Comparison of ENCODE assay signal across 8 mouse cellular contexts in genomic region chr17:51811911-51812260, GRCm38 (mm10). TPM values are rescaled to one million over a fixed set of nuclear protein-coding genes. Genes with fewer than 3 reads are reported as not detected.
DNase-seq lines count a peak whose midpoint lies in the region; ATAC-seq and TF ChIP-seq lines count a peak whose summit lies in the region.

No protein-coding gene starts in this region.

- H3K36me3 ChIP-seq in embryonic facial prominence, embryonic 15.5 days: no peaks in the 10 kb centered on the region
- no peaks in the 10 kb centered on the region for H3K36me3 ChIP-seq in limb, embryonic 14.5 days (ENCODE audit: control insufficient read depth, insufficient read depth, low read length)
- H3K36me3 ChIP-seq in splenic B cell, adult 2 months (ENCODE audit: control insufficient read depth, insufficient read depth, low read length, poor library complexity, severe bottlenecking): peaks cover 3% of the 10 kb centered on the region

- H3K4me1 ChIP-seq in embryonic facial prominence, embryonic 15.5 days: no peaks in the 10 kb centered on the region
- H3K4me1 ChIP-seq in limb, embryonic 14.5 days (ENCODE audit: control insufficient read depth, insufficient read depth, low read length): peaks cover 2% of the 10 kb centered on the region; the same call in 1 of the 2 replicates

- no peak for TF ChIP-seq CTCF in gastrocnemius, adult 2 months (IDR thresholded peaks at IDR 0.05)

- 2% methylated on average over 11 of the region's 11 CpGs for WGBS in embryonic facial prominence, embryonic 15.5 days
- 0% methylated on average over 11 of the region's 11 CpGs for WGBS in limb, embryonic 14.5 days

- peak overlapping the region; percentile 88 for H3K27ac ChIP-seq in gastrocnemius, adult 2 months
- no peak overlapping the region for H3K27ac ChIP-seq in embryonic facial prominence, embryonic 15.5 days (replicated peaks)
- peak overlapping the region; percentile 55; the same call in 1 of the 2 replicates for H3K27ac ChIP-seq in limb, embryonic 14.5 days (replicated peaks; ENCODE audit: low read depth, low read length)

- no peak for ATAC-seq in embryonic facial prominence, embryonic 15.5 days (ENCODE audit: insufficient number of reproducible peaks, low FRiP score, low TSS enrichment, low read depth)
- no peak for ATAC-seq in limb, embryonic 14.5 days (ENCODE audit: low FRiP score, low read depth)
- ATAC-seq in megakaryocyte progenitor cell, adult 5-6 weeks (replicated peaks; ENCODE audit: poor library complexity): no peak

- no peak for DNase-seq in gastrocnemius, adult 2 months
- DNase-seq in gastrocnemius, postnatal 4 days (ENCODE audit: low spot score in 2 of 2): no peak
- DNase-seq in B cell, adult 2 months: peak; percentile 44 to 48
- no peak for DNase-seq in limb, embryonic 14.5 days (ENCODE audit: low spot score)
- peak; percentile 24 for DNase-seq in splenic B cell, adult 2 months (ENCODE audit: low read depth, low spot score)
- DNase-seq in left cerebral cortex, postnatal 10 days (ENCODE audit: extremely low spot score in 1 of 2, low spot score in 2 of 2): no peak

- intact Hi-C loops in gastrocnemius, adult 2 months (cut with DNase I): no loop called here
- intact Hi-C loops in left cerebral cortex, postnatal 10 days (cut with DNase I): loop anchor here (5.0 kb wide), 1 partner anchor 650 kb away; no protein-coding TSS in a partner anchor

- TF ChIP-seq POLR2A in limb, embryonic 14.5 days (IDR thresholded peaks at IDR 0.05; ENCODE audit: borderline replicate concordance, extremely low read depth, insufficient read depth, insufficient read length): no peak

- H3K9ac ChIP-seq in embryonic facial prominence, embryonic 15.5 days: peak overlapping the region; percentile 72; the same call in 1 of the 2 replicates
- H3K9ac ChIP-seq in limb, embryonic 14.5 days (ENCODE audit: low read depth, low read length, severe bottlenecking): peak overlapping the region; percentile 81

- peak overlapping the region; percentile 88 for H3K4me3 ChIP-seq in gastrocnemius, adult 2 months
- H3K4me3 ChIP-seq in embryonic facial prominence, embryonic 15.5 days (replicated peaks): peak overlapping the region; percentile 85
- peak overlapping the region; percentile 80 for H3K4me3 ChIP-seq in limb, embryonic 14.5 days (replicated peaks; ENCODE audit: low read length)

- H3K4me2 ChIP-seq in embryonic facial prominence, embryonic 15.5 days (replicated peaks): peak overlapping the region; percentile 92
- peak overlapping the region; percentile 88 for H3K4me2 ChIP-seq in limb, embryonic 14.5 days (replicated peaks; ENCODE audit: low read depth, low read length, severe bottlenecking)

- no peaks in the 10 kb centered on the region for H3K27me3 ChIP-seq in embryonic facial prominence, embryonic 15.5 days
- H3K27me3 ChIP-seq in limb, embryonic 14.5 days (ENCODE audit: control insufficient read depth, insufficient read depth, low read length): peaks cover 10% of the 10 kb centered on the region
- no peaks in the 10 kb centered on the region for H3K27me3 ChIP-seq in splenic B cell, adult 2 months (ENCODE audit: control insufficient read depth, insufficient read depth, low read length, poor library complexity, severe bottlenecking)

- no peaks in the 10 kb centered on the region for H3K9me3 ChIP-seq in embryonic facial prominence, embryonic 15.5 days (replicated peaks)
- no peaks in the 10 kb centered on the region for H3K9me3 ChIP-seq in limb, embryonic 14.5 days (ENCODE audit: control insufficient read depth, low read length)

RNA-seq across cellular contexts. Expression of gene Satb1, which starts 21.2 kb away (rescaled TPM):
- 10 to 100 TPM; 68.6 to 72.7 TPM for total RNA-seq in gastrocnemius, adult 2 months (2021)
- 10 to 100 TPM; 66.4 to 68.8 TPM for total RNA-seq in gastrocnemius, postnatal 4 days (2021)
- polyA plus RNA-seq in embryonic facial prominence, embryonic 15.5 days (2015; fragmentation: Nextera tagmentation; extraction: Ambion mirVana): 16.0 and 16.9 TPM in 2 replicates
- polyA plus RNA-seq in limb, embryonic 14.5 days (2012; rRNA removed): 22.9 and 25.3 TPM in 2 replicates
- 22.4 TPM in 2 replicates for polyA plus RNA-seq in limb, embryonic 14.5 days (2014; fragmentation: Nextera tagmentation; extraction: Ambion mirVana)
- total RNA-seq in megakaryocyte progenitor cell, adult 5-6 weeks (2015): 31.2 and 35.1 TPM in 2 replicates
- total RNA-seq in megakaryocyte progenitor cell, adult 5-6 weeks (2017): 21.8 and 22.1 TPM in 2 replicates
- 100 to 1,000 TPM; 144 to 153 TPM for total RNA-seq in left cerebral cortex, postnatal 10 days (2021)

Comparison
In these comparisons a context has a peak if more than half of its experiments do, and no peak if none do; other contexts are left out.
1. DNase-seq: peak in B cell, adult 2 months (2 of 2) and splenic B cell, adult 2 months (single experiment); none in gastrocnemius, adult 2 months (single experiment), gastrocnemius, postnatal 4 days (0 of 2), limb, embryonic 14.5 days (single experiment) and left cerebral cortex, postnatal 10 days (0 of 2).
2. Peak in every context shown above with its lines, with median percentiles within 50 percentile points of each other: H3K4me3 ChIP-seq.